Mouse (Mus musculus): ENCODE measurements at regions not wholly inside any gene's neighbourhood (a gene's known extent, or its start where the extent isn't known, plus 50 kb on each side); places are given as distances from the start of the nearest gene placed in this dataset.

- Histone ChIP-seq H3K27ac (replicated peaks; ENCODE audit: low read depth, low read length) (no peak overlapping the region), H3K36me3 (ENCODE audit: control insufficient read depth, insufficient read depth, low read length) (no peaks in the 10 kb centered on the region), H3K4me2 (replicated peaks; ENCODE audit: low read depth, low read length, severe bottlenecking) (no peak overlapping the region), H3K27me3 (ENCODE audit: control insufficient read depth, insufficient read depth, low read length) (no peaks in the 10 kb centered on the region), H3K4me3 (replicated peaks; ENCODE audit: low read length) (no peak overlapping the region), H3K9ac (ENCODE audit: low read depth, low read length, severe bottlenecking) (no peak overlapping the region), H3K9me3 (ENCODE audit: control insufficient read depth, low read length) (no peaks in the 10 kb centered on the region), H3K4me1 (ENCODE audit: control insufficient read depth, insufficient read depth, low read length) (peaks cover 2% of the 10 kb centered on the region; the same call in 1 of the 2 replicates)
- no peak for DNase-seq (ENCODE audit: low spot score)
- ATAC-seq (ENCODE audit: low FRiP score, low read depth) = no peak
- 80% methylated on average over 2 of the region's 2 CpGs for WGBS
- no peak for TF ChIP-seq POLR2A (IDR thresholded peaks at IDR 0.05; ENCODE audit: borderline replicate concordance, extremely low read depth, insufficient read depth, insufficient read length)
Observed at GRCm38 (mm10) chr15:31875436-31875835, 273.8 kb downstream of the Fam173b start.

DNA sequence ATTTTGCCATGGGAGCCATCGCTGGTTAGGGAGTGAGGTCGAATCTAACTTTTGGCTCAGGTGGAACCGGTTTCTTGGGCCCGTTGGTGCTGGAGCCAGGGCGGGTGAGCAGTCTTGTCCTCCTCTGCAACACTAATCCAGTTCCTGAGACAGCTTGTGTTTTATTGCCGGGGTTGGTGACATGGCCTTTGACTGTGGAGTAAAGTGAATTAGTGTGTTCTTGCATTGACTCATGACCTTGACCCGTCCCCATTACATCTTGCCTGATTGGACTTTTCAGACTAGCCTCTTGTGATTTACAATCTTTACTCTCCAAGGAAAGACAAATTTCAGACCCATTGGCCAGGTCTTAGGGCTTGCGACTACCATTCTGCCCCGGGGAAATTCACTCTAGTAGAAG is 278.8 kb downstream of the Fam173b start:
- no peak for TF ChIP-seq POLR2A (IDR thresholded peaks at IDR 0.05; ENCODE audit: borderline replicate concordance, extremely low read depth, insufficient read depth, insufficient read length)
- WGBS = 64% methylated on average over 9 of the region's 9 CpGs
- Histone ChIP-seq H3K27me3 (ENCODE audit: control insufficient read depth, insufficient read depth, low read length) (no peaks in the 10 kb centered on the region), H3K9me3 (ENCODE audit: control insufficient read depth, low read length) (no peaks in the 10 kb centered on the region), H3K4me1 (ENCODE audit: control insufficient read depth, insufficient read depth, low read length) (no peaks in the 10 kb centered on the region), H3K9ac (ENCODE audit: low read depth, low read length, severe bottlenecking) (no peak overlapping the region), H3K36me3 (ENCODE audit: control insufficient read depth, insufficient read depth, low read length) (no peaks in the 10 kb centered on the region), H3K27ac (replicated peaks; ENCODE audit: low read depth, low read length) (no peak overlapping the region), H3K4me3 (replicated peaks; ENCODE audit: low read length) (no peak overlapping the region), H3K4me2 (replicated peaks; ENCODE audit: low read depth, low read length, severe bottlenecking) (no peak overlapping the region)
- ATAC-seq (ENCODE audit: low FRiP score, low read depth) (no peak), DNase-seq (ENCODE audit: low spot score) (no peak)

DNA sequence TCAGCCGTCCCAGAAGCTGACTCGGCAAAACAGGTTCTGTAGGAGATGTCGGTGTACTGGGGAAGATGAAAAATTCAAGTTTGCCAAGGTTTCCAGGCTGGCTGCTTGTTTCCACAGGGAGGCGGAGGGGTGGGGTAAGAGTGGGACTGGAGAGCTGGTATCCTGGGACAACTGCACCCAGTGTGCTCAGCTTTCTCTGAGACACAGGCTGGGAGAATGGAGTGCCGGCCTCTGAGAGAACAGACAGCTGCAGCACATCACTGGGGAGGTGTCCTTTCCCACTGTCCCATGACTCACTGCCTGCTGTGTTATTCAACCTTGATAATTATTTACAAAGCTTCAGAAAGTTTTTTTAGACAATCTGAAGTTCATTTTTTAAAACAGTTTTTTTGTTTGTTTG is 280.7 kb downstream of the Fam173b start:
- no peaks in the 10 kb centered on the region for H3K36me3 ChIP-seq (ENCODE audit: control insufficient read depth, insufficient read depth, low read length)
- H3K27ac ChIP-seq (replicated peaks; ENCODE audit: low read depth, low read length) = no peak overlapping the region
- no peaks in the 10 kb centered on the region for H3K9me3 ChIP-seq (ENCODE audit: control insufficient read depth, low read length)
- no peak for TF ChIP-seq POLR2A (IDR thresholded peaks at IDR 0.05; ENCODE audit: borderline replicate concordance, extremely low read depth, insufficient read depth, insufficient read length)
- ATAC-seq (ENCODE audit: low FRiP score, low read depth) (no peak), DNase-seq (ENCODE audit: low spot score) (no peak)
- H3K4me3 ChIP-seq (replicated peaks; ENCODE audit: low read length) = no peak overlapping the region
- no peaks in the 10 kb centered on the region for H3K27me3 ChIP-seq (ENCODE audit: control insufficient read depth, insufficient read depth, low read length)
- WGBS = 68% methylated on average over 5 of the region's 5 CpGs
- no peak overlapping the region for H3K9ac ChIP-seq (ENCODE audit: low read depth, low read length, severe bottlenecking)
- no peaks in the 10 kb centered on the region for H3K4me1 ChIP-seq (ENCODE audit: control insufficient read depth, insufficient read depth, low read length)
- no peak overlapping the region for H3K4me2 ChIP-seq (replicated peaks; ENCODE audit: low read depth, low read length, severe bottlenecking)

GRCm38 (mm10) chr15:31883516-31883915 is 281.9 kb downstream of the Fam173b start:
- Histone ChIP-seq H3K9ac (ENCODE audit: low read depth, low read length, severe bottlenecking) (no peak overlapping the region), H3K27ac (replicated peaks; ENCODE audit: low read depth, low read length) (no peak overlapping the region), H3K36me3 (ENCODE audit: control insufficient read depth, insufficient read depth, low read length) (no peaks in the 10 kb centered on the region), H3K4me1 (ENCODE audit: control insufficient read depth, insufficient read depth, low read length) (no peaks in the 10 kb centered on the region), H3K4me2 (replicated peaks; ENCODE audit: low read depth, low read length, severe bottlenecking) (no peak overlapping the region), H3K27me3 (ENCODE audit: control insufficient read depth, insufficient read depth, low read length) (no peaks in the 10 kb centered on the region), H3K4me3 (replicated peaks; ENCODE audit: low read length) (no peak overlapping the region), H3K9me3 (ENCODE audit: control insufficient read depth, low read length) (no peaks in the 10 kb centered on the region)
- no peak for ATAC-seq (ENCODE audit: low FRiP score, low read depth)
- WGBS = 44% methylated on average over 9 of the region's 9 CpGs
- TF ChIP-seq POLR2A (IDR thresholded peaks at IDR 0.05; ENCODE audit: borderline replicate concordance, extremely low read depth, insufficient read depth, insufficient read length) = no peak
- no peak for DNase-seq (ENCODE audit: low spot score)

DNA sequence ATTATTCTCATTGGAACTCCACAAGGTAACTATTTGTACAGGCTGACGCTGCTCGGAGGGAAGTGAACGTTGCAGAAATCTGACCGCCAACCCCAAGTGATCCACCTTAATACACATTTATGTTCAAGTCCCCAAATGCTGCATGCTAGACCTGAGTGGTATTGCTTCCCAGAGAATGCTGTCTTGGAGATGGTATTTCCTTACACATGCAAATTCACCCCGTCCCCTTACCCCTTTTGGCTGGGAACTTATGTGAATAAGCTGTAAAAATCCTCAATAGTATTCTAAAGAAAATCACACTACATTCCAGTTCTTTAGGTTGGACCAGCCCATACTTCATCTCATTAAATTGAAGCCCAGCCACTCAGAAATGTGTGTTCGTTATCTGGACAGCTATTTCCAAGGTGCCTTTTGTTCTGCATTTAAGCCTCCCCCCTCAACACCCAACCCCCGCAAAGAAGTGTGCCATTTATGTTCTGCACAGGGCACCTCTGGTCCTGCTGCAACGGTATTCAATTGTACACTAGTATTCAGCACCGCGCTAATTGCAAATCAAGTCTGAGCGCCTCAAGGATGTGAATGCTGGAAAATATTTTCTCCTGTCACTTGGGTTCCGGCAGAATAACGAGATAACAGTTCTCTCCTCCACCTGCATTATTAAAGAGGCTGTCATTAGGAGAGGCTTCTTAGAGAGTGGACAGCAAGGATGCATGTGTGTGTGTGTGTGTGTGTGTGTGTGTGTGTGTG is 278.0 kb upstream of the Tas2r119 start:
- no peaks in the 10 kb centered on the region for H3K36me3 ChIP-seq (ENCODE audit: control insufficient read depth, insufficient read depth, low read length)
- H3K27ac ChIP-seq (replicated peaks; ENCODE audit: low read depth, low read length) = no peak overlapping the region
- no peaks in the 10 kb centered on the region for H3K9me3 ChIP-seq (ENCODE audit: control insufficient read depth, low read length)
- no peak for ATAC-seq (ENCODE audit: low FRiP score, low read depth)
- DNase-seq (ENCODE audit: low spot score) = no peak
- H3K4me1 ChIP-seq (ENCODE audit: control insufficient read depth, insufficient read depth, low read length) = peaks cover 5% of the 10 kb centered on the region; the same call in 1 of the 2 replicates
- WGBS = 60% methylated on average over 13 of the region's 13 CpGs
- H3K4me2 ChIP-seq (replicated peaks; ENCODE audit: low read depth, low read length, severe bottlenecking) = no peak overlapping the region
- TF ChIP-seq POLR2A (IDR thresholded peaks at IDR 0.05; ENCODE audit: borderline replicate concordance, extremely low read depth, insufficient read depth, insufficient read length) = no peak
- no peak overlapping the region for H3K9ac ChIP-seq (ENCODE audit: low read depth, low read length, severe bottlenecking)
- no peaks in the 10 kb centered on the region for H3K27me3 ChIP-seq (ENCODE audit: control insufficient read depth, insufficient read depth, low read length)
- no peak overlapping the region for H3K4me3 ChIP-seq (replicated peaks; ENCODE audit: low read length)
